Mouse (Mus musculus) kidney, embryonic 14.5 days (tissue): ENCODE results near the gene Cox7a2l. TPM values are rescaled to one million over a fixed set of nuclear protein-coding genes. Genes with fewer than 3 reads are reported as not detected.

Experiments used
- ATAC-seq: fragments of 200-750 bp; cut with Nextera tagmentation; 2 replicates; pipeline ENCODE4 v1.8.0; 2017; ENCODE audit warnings: moderate number of reproducible peaks, mild to moderate bottlenecking, moderate TSS enrichment, moderate library complexity; ENCODE audit not compliant: low FRiP score, low TSS enrichment
- H3K27ac ChIP-seq: fragments of 300-500 bp; sonication (generic); 2 replicates; pipeline ENCODE4 v1.5.1; 2014; ENCODE audit warnings: low read depth, mild to moderate bottlenecking, low read length, moderate library complexity, mixed read lengths
- H3K27me3 ChIP-seq: fragments of 300-500 bp; sonication (generic); 2 replicates; pipeline ENCODE4 v1.6.1; 2014; ENCODE audit warnings: mild to moderate bottlenecking, low read length; ENCODE audit not compliant: control insufficient read depth, insufficient read depth
- H3K36me3 ChIP-seq: fragments of 300-500 bp; sonication (generic); 2 replicates; pipeline ENCODE4 v1.6.1; 2014; ENCODE audit warnings: low read length, mixed read lengths; ENCODE audit not compliant: control insufficient read depth, insufficient read depth
- H3K4me1 ChIP-seq: fragments of 300-500 bp; sonication (generic); 2 replicates; pipeline ENCODE4 v1.6.1; 2014; ENCODE audit warnings: low read length, mixed read lengths; ENCODE audit not compliant: control insufficient read depth, insufficient read depth
- H3K4me2 ChIP-seq: fragments of 300-500 bp; sonication (generic); replicated peaks from 2 replicates; pipeline ENCODE4 v1.6.1; 2014; ENCODE audit warnings: low read depth, mild to moderate bottlenecking, low read length
- H3K4me3 ChIP-seq: fragments of 300-500 bp; sonication (generic); 2 replicates; pipeline ENCODE4 v1.5.1; 2014; ENCODE audit warnings: mild to moderate bottlenecking, low read length
- H3K9ac ChIP-seq: fragments of 300-500 bp; sonication (generic); 2 replicates; pipeline ENCODE4 v1.6.1; 2014; ENCODE audit warnings: low read depth, mild to moderate bottlenecking, low read length, moderate library complexity
- H3K9me3 ChIP-seq: fragments of 300-500 bp; sonication (generic); 2 replicates; pipeline ENCODE4 v1.6.1; 2016; ENCODE audit warnings: low read length; ENCODE audit not compliant: control insufficient read depth
- WGBS: fragments of 180-500 bp; shearing (Covaris S2); extraction: QIAGEN DNeasy Blood & Tissue Kit; methylation state at CpG from one replicate; pipeline ENCODE4 v1.1.7; 2014; 5-methylcytosine and 5-hydroxymethylcytosine counted together
- polyA plus RNA-seq: library from polyadenylated mRNA; unstranded; fragments of >200 nt; fragmentation: Nextera tagmentation; extraction: Ambion mirVana; gene quantifications from 2 replicates; pipeline ENCODE4 v1.2.1, GENCODE M21; 2014

The Cox7a2l gene
- polyA plus RNA-seq, 1 experiment from 2014 or later = 199 TPM

GRCm38 (mm10) chr17:83533150-83533549, 16.0 kb upstream of the Cox7a2l start:
- no peak for ATAC-seq
- 77% methylated on average over 9 of the region's 9 CpGs for WGBS
- H3K9me3 ChIP-seq = no peaks in the 10 kb centered on the region
- no peak overlapping the region for H3K9ac ChIP-seq
- H3K27me3 ChIP-seq = no peaks in the 10 kb centered on the region
- no peaks in the 10 kb centered on the region for H3K36me3 ChIP-seq
- H3K4me2 ChIP-seq = no peak overlapping the region
- H3K27ac ChIP-seq = no peak overlapping the region
- H3K4me3 ChIP-seq = no peak overlapping the region
- H3K4me1 ChIP-seq = peaks cover 1% of the 10 kb centered on the region

GRCm38 (mm10) chr17:83527651-83528381, 10.7 kb upstream of the Cox7a2l start:
- ATAC-seq = peak; percentile 48
- H3K4me2 ChIP-seq = peak overlapping the region; percentile 37
- H3K36me3 ChIP-seq = no peaks in the 10 kb centered on the region
- peak overlapping the region; percentile 85 for H3K27ac ChIP-seq
- peak overlapping the region; percentile 40; the same call in 1 of the 2 replicates for H3K9ac ChIP-seq
- H3K9me3 ChIP-seq = no peaks in the 10 kb centered on the region
- 22% methylated on average over 17 of the region's 17 CpGs for WGBS
- no peaks in the 10 kb centered on the region for H3K27me3 ChIP-seq
- H3K4me1 ChIP-seq = peaks cover 34% of the 10 kb centered on the region
- H3K4me3 ChIP-seq = 0 out of 2 replicates have a peak overlapping the region, but pooled peaks have one; percentile 7

GRCm38 (mm10) chr17:83526624-83527532, 9.7 kb upstream of the Cox7a2l start:
- ATAC-seq = peak; percentile 76
- peak overlapping the region; percentile 85 for H3K27ac ChIP-seq

GRCm38 (mm10) chr17:83526091-83526561, 9.0 kb upstream of the Cox7a2l start:
- H3K9me3 ChIP-seq = no peaks in the 10 kb centered on the region
- H3K4me3 ChIP-seq = no peak overlapping the region
- 7% methylated on average over 5 of the region's 5 CpGs for WGBS
- H3K27ac ChIP-seq = peak overlapping the region; percentile 85
- no peaks in the 10 kb centered on the region for H3K27me3 ChIP-seq
- H3K9ac ChIP-seq = no peak overlapping the region
- peaks cover 34% of the 10 kb centered on the region for H3K4me1 ChIP-seq
- no peaks in the 10 kb centered on the region for H3K36me3 ChIP-seq
- no peak overlapping the region for H3K4me2 ChIP-seq
- ATAC-seq = peak; percentile 18; the same call in 1 of the 2 replicates

More at GRCm38 (mm10) chr17:83526624-83527532, 9.7 kb upstream of the Cox7a2l start:
- Histone ChIP-seq H3K9me3 (no peaks in the 10 kb centered on the region), H3K9ac (peak overlapping the region; percentile 40; the same call in 1 of the 2 replicates), H3K36me3 (no peaks in the 10 kb centered on the region), H3K4me3 (0 out of 2 replicates have a peak overlapping the region, but pooled peaks have one; percentile 7), H3K4me1 (peaks cover 34% of the 10 kb centered on the region), H3K4me2 (peak overlapping the region; percentile 37), H3K27me3 (no peaks in the 10 kb centered on the region)
- WGBS = 26% methylated on average over 13 of the region's 13 CpGs

GRCm38 (mm10) chr17:83525596-83525995, 8.5 kb upstream of the Cox7a2l start:
- H3K27ac ChIP-seq = peak overlapping the region; percentile 85
- H3K4me1 ChIP-seq = peaks cover 34% of the 10 kb centered on the region
- no peaks in the 10 kb centered on the region for H3K27me3 ChIP-seq
- H3K4me2 ChIP-seq = peak overlapping the region; percentile 17; the same call in 1 of the 2 replicates
- WGBS = 2% methylated on average over 8 of the region's 8 CpGs
- H3K9me3 ChIP-seq = no peaks in the 10 kb centered on the region
- peak overlapping the region; percentile 31; the same call in 1 of the 2 replicates for H3K9ac ChIP-seq
- no peaks in the 10 kb centered on the region for H3K36me3 ChIP-seq
- H3K4me3 ChIP-seq = no peak overlapping the region
- ATAC-seq = no peak

- H3K27ac ChIP-seq = no peak overlapping the region
- no peaks in the 10 kb centered on the region for H3K36me3 ChIP-seq
- H3K27me3 ChIP-seq = no peaks in the 10 kb centered on the region
- no peak for ATAC-seq
- no peak overlapping the region for H3K4me3 ChIP-seq
- 54% methylated on average over 7 of the region's 7 CpGs for WGBS
- peaks cover 34% of the 10 kb centered on the region for H3K4me1 ChIP-seq
- no peak overlapping the region for H3K9ac ChIP-seq
- no peaks in the 10 kb centered on the region for H3K9me3 ChIP-seq
- no peak overlapping the region for H3K4me2 ChIP-seq
Observed at GRCm38 (mm10) chr17:83524753-83525152, 7.6 kb upstream of the Cox7a2l start.

- Histone ChIP-seq H3K27me3 (no peaks in the 10 kb centered on the region), H3K4me1 (peaks cover 30% of the 10 kb centered on the region), H3K4me2 (no peak overlapping the region), H3K9me3 (no peaks in the 10 kb centered on the region), H3K27ac (no peak overlapping the region), H3K9ac (no peak overlapping the region), H3K4me3 (no peak overlapping the region), H3K36me3 (no peaks in the 10 kb centered on the region)
- WGBS = 37% methylated on average over 7 of the region's 7 CpGs
- ATAC-seq = no peak
Observed at GRCm38 (mm10) chr17:83522590-83523379, 5.7 kb upstream of the Cox7a2l start.

- Histone ChIP-seq H3K9ac (no peak overlapping the region), H3K27ac (no peak overlapping the region), H3K4me3 (no peak overlapping the region), H3K4me1 (peaks cover 21% of the 10 kb centered on the region), H3K27me3 (no peaks in the 10 kb centered on the region), H3K9me3 (no peaks in the 10 kb centered on the region), H3K36me3 (no peaks in the 10 kb centered on the region), H3K4me2 (no peak overlapping the region)
- no peak for ATAC-seq
- WGBS = 89% methylated on average over 4 of the region's 4 CpGs
Observed at GRCm38 (mm10) chr17:83521881-83522280, 4.8 kb upstream of the Cox7a2l start.
